Mouse (Mus musculus) A20 (cell line): Measurements from ENCODE around the gene Ncoa3.

Experiments
- DNase-seq: peaks from one replicate; pipeline ENCODE4 v3.0.0-alpha.2; 2011; ENCODE audit warnings: low read depth, low spot score

The Ncoa3 gene

DNA sequence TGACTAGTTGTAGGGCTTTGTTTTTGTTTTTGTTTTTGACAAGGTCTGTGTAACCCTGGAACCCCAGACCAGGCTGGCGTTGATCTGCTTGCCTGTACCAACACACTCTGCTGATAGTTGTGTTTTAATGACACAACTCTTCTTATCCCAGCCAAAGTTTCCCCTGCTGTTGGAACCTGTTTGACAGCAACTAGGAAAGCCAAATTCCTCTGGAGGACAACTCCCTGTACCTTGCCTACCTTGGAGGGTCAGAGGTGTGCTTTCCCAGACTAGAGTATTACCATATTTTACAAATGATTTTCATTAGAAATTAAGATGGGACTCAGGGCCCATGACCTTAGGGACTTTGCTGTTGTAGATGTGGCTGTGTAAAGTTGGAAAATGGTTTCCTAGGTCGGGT lies 9.3 kb downstream of the Ncoa3 start:
- DNase-seq = no peak

DNA sequence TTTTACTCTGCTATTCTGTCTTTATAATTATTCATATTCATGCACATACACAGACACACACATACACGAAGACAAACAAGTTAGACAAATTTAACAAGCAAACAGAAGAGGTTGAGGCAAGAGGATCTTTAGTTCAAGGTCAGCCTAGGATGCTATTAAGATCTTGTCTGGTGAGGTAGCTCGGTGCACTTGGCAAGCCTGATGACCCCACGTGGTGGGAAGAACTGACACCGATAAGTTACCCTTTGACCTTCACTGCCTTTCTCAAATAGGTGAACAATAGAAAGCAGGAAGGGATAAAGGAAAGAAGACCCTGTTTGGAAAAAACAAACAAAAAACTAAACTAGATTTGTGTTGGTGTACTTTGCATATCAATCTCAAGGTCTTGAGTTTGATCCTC lies 10.0 kb downstream of the Ncoa3 start:
- DNase-seq = no peak

DNA sequence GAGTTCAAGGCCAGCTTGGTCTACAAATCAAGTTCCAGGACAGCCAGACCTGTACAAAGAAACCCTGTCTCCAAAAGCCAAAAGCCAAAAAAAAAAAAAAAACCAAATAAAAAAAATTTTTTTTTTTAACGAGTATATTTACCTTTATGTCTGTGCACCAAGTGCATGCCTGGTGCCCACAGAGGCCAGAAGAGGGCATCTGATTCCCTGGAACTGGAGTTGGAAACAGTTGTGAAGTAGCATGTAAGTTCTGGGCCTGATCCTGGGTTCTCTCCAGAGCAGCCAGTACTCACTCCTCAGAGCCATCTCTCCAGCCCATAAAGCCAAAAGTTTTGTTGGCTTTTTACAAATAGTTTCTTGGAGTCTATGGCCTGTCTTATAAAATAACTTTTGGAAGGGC lies 10.6 kb downstream of the Ncoa3 start:
- peak; percentile 31 for DNase-seq

DNA sequence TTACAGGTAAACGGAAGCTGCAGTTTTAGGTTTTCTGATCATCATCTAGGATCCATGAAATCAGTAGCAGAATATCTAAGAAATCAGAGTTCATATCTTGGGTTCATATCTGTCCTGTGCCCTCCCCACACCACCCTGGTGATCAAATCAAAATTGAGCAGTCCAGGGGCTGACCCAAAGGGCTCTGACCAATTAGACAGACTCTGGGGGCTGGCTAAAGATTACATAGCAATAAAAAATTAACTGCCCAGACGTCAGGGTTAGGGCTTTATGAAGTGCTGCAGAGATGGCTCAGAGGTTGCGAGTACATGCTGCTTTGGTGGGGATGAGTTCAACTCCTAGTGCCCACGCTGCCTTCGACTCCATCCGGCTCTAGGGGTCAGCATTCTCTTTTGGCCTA lies 14.6 kb downstream of the Ncoa3 start:
- DNase-seq = peak; percentile 25

DNA sequence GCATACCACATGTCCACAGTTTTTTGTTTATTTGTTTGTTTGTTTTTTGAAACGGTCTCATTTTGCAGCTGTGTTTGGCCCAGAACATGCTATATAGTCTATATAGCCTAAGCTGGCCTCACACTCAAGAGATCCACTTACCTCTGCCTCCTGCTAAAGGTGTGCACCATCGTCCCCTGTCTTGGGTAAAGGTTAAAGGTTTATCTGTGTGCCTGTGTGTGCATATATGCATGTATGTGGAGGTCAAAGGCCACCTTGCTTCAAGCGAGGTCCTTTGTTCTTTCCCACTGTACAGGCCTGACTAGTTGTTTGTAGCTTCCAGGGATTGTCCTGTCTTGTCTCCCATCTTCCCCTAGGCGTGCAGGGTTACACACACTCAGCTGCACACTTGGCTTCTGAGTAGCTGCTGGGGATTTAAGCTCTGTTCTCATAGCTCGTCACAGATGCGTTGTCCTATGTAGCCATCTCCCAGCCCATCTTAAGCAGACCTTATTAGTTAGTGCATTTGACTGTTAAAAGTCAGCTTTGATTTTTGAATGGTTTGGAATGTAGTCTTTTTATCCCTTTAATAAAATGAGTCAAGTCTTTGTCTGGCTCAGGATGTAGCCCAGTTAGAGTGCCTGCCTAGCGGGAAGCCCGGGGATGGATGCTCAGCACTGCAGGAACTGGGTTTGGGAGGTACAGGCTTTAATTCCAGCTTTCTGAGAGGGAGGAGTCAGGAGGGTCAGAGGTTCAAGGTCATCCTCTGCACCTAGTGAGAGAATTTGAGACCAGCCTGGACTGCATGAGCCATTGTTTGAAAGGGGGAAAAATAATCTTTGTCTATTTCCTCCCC lies 16.3 kb downstream of the Ncoa3 start:
- peak; percentile 15 for DNase-seq

DNA sequence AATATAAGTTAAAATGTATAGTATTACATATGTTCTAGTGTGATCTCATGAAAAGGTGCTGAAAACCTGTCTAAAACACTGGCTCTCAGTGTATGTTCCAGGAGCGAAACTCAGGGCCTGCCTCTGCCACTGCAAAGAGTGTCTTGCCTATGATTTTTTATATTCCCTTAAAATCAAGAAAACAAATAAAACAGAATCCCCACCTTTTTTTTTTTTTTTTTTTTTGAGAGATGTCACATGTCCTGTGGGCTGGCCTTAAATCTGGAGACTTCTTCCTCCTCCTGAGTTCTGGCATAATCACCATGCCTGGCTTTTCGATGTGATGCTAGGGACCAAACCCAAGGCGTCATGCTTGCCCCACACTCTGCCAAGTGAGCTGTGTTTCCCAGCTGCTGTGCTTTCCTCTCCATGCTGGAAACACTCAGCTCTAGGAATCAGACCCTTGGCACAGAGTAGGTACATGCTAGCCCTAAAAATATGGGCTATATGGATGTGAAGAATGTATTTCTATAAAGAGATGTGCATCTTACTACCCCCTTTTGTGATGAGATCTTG lies 17.0 kb downstream of the Ncoa3 start:
- DNase-seq = no peak

DNA sequence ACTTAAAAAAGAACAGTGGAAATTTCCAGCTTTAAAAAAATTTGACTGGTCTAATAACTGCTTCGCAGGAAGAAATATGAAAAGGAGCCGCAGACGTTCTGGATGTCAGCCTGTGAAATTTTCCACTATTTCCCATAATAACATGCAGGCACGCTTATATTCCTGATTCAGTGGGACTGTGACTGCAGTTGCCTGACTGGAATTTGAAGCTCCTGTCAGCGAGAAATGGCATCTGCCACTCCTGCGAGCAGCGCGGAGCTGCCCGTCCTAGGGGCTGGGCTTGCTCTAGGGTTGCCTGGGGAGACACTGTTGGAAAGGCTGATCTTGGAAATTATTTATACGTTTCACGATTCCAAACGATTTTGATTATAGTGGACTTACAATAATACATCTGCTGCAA lies 17.9 kb downstream of the Ncoa3 start:
- no peak for DNase-seq

DNA sequence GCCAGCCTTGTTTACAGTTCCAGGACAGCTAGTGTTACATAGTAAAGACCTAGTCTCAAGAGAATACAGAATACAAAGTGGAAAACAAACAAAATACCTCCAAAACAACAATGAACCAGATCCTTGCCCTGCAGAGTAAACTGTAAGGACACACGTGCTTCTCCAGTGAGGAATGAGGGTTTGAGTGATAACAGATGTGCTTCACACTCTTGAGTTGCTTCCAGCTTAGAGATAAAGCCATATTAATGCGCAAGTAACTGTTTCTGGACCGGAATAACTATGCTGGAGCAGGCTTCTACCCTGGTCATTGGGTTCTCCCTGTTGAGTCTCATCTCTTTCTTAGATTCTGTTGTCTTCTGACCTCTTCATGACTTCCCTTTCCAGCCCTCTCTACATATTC lies 19.0 kb downstream of the Ncoa3 start:
- DNase-seq = peak; percentile 47

DNA sequence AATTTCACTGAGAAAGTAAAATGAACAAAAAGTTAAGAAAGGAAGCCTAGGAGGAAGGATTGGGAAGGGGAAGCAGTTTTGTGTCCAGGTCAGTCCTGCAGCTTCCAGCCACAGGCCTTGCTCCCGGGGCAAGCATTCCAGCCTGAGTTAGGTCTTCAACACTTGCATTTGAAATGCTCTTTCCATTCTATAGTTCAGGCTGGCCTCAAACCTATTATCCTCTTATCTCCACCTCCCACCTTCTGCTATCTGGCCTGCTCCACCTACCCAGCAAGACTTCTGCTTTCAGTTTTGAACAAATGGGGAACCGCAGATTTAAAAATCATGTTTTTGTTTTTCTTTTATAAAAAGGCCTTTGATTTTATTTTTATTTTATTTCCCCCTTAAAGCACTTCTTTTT lies 19.7 kb downstream of the Ncoa3 start:
- DNase-seq = peak; percentile 85

DNA sequence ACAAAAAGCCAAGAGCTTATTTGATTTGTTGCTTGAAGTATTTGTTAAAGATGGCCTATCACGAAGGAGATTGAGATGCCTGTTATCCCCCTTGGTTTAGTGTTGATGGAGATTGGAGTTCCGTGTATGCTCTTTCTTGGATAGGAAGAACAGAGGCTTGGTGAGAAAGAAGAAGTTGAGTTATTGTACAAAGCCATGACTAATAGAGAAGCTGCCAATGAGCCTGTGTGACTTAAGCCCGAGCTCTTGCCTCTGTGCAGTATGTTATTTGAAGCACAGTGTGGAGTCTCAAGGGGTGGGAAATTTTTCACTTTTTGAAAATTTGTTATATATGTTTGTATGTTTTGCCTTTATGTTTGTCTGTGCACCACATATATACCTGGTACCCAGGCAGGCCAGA lies 26.3 kb downstream of the Ncoa3 start:
- peak; percentile 56 for DNase-seq

DNA sequence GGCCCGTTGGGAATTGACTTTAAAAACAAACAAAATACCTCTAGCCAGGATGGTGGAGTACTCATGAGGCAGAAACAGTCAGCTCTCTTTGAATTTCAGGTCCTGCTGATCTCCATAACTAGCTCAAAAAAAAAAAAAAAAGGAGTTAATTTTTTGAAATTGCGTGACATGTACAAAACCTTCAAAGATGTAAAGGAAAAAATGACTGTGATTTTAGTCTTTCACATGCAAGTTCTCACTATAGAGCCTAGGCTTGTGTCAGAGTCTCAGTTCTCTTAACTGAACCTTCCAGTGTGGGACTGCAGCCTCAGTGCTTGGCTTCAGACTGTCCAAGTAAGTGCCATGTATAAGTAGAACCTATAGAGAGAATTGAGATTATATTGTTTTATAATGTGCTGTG lies 27.6 kb downstream of the Ncoa3 start:
- DNase-seq = no peak

DNA sequence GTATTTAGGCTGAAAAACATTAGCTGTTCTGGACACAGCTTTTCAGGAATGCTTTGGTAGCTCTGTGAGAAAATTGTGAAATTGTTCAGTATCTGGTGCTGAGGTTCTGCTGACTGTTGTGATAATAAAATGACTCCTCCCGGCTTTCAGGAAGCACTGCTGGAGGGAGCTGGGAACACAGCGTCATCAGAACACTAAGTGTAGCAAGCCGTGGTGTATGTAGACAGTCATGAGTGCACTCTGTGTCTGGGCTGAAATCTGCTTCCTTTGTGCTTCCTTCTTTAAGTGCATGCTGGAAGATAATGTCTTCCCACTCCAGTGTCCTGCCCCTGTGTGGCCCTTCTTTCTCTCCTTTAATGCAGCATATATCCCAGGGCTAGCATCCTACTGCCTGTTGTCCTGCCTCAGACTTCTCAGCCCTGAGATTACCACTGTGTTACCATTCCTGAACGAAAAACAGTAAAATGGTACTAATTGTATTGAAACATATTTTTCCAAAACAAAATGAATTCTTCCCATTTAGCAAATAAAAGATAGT lies 28.7 kb downstream of the Ncoa3 start:
- DNase-seq = no peak

DNA sequence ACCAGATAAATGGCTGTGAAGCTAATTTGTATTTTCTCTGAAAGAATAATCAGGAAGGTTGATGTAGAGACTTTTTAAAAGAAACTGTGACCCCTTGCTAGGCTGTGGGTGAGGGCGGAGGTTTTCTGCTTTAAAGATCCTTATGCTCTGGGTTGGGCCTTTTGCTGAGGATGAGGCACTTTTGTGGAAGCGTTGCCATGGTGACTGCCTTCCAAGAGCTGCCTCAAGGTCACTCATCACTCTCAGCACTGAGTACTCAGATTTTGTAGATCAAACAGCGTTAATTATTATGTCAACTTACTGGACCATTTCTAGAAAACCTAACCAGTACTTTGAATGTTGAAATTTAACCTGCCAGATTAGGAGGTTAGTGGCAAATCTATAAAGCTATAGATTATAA lies 29.2 kb downstream of the Ncoa3 start:
- no peak for DNase-seq

DNA sequence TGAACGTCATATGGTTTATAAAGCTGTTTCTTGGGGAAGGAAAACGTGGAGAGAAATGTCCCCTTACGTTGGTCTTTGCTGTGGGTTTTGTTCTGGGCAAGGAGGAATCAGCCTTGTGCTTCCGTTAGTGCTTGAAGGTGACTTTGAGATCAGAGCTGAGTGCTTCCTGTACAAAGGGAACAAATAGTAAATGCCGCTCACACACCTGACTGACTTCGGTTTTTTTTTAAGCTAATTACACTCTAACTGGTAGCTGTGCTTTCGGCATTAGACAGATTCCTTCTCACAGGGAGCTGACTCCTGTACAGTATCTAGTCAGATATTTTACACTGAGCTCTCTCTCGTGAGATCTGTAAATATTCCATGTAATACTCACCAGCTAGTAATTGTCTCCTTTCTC lies 29.9 kb downstream of the Ncoa3 start:
- DNase-seq = peak; percentile 83

DNA sequence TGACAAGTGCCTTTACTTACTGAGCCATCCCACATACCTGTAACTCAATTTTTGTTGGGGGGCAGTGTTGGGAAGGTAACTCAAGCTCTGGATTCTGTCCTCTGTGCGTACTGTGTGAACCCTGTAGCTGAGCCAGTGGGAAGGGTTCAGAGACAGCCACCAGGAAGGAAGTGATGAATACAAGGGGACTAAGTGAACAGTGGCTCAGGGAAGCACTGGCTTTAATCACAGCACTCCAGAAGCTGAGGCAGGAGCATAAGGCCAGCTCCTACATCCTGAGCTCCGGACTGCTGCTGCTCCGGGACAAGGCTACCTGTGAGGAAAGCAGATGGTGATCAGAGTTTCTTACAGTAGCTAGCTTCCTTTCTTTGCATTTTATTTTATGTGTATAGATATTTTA lies 31.6 kb downstream of the Ncoa3 start:
- no peak for DNase-seq

DNA sequence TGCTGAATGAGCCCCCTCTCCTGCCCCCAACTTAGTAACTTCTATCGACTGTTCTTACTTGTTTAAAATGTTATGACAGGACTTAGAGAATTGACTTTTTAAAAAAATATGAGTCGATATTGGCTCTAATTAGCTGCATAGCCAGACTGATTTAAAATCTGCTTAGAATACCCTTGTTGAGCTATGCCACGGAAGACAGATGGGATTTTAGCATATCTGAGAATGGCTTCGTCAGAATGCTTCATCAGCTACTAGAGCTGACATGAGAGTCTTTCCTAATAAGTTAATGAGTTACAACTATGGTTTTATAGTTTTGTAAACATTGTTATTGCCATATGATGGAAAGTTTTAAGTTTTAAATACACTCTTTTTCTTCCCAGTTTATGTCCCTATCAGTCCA lies 32.2 kb downstream of the Ncoa3 start:
- DNase-seq = no peak

DNA sequence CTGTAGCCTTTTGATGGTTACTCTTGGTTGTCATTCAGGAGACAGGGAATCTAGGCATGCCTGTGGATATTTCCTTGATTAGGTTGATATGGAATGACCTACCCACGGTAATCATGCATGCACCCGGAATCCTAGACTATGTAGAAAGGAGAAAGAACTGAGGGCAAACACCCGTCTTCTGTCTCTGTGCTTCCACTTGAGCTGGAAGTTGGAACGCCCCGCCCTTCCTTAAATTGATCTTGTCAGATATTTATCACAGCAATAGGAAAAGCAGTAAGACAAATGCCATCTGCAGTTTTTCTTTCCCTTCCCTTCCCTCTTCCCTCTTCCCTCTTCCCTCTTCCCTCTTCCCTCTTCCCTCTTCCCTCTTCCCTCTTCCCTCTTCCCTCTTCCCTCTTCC lies 33.5 kb downstream of the Ncoa3 start:
- no peak for DNase-seq

DNA sequence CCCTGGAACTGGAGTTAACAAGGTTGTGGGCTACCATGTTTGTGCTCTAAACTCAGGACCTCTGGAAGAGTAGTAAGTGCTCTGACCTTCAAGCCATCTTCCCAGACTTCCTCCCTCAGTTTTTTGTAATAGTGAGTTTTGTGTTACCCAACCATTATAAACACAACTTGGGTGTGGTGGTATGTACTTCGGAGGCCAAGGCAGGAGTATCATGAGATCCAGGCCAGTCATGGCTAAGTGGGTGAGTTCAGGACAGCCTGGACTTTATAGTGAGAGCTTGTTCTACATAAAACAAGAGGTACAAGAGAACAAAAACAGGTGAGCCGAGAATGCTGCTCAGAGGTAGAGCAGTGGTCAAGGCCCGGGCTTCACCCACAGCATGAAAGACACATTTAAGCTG lies 35.4 kb downstream of the Ncoa3 start:
- peak; percentile 35 for DNase-seq

DNA sequence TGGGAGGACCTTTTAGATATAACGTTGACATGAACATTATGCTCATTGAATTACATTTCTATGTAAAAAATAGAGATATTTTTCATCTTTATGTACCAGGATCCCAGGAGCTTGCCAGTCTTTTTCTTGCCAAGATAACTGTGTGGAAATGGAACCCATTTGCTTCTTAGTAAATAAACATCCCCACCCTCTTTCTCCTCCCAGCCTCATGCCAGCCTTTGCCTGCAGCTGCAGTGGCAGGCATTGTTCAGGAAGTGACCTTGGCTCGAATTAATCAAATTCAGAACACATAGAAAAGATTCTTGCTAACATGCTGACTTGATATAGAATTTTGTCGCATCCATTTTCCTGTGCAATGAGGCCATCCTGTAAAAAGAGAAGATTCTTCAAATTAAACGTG lies 36.8 kb downstream of the Ncoa3 start:
- peak; percentile 54 for DNase-seq

DNA sequence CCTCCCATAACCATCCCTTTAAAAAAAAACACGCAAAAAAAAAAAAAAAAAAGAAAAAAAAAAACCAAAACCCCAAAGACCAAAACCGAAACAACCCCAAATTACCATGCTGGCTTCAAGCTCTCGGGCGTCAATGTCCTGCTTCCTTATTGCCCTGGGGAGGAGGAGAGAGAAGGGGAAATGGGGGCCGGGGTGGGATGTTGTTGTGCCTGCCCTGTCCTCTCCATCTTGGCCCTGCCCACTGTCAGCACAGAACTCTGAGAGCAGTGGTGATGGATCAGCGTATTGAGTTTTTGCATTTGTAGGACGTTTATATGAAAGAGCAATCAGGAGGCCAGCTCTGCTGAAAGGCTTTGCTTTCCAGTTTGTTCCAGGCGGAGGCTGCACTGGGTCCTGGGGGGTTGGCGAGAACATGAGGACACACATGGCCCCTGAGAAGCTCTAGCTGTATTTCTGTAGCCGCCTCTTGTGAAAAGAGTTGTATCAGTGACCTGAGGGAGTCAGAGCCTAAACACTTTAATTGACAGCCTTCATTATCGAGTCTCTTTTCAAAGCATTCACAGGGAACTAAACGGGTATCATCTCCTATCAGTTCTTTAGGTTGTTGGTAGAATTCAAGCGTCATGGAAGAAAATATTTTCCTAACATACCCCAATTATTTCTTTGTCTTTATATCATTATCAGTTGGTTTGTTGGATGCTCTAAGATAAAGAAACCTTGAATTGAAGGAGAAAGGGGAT lies 38.0 kb downstream of the Ncoa3 start:
- DNase-seq = peak; percentile 71

DNA sequence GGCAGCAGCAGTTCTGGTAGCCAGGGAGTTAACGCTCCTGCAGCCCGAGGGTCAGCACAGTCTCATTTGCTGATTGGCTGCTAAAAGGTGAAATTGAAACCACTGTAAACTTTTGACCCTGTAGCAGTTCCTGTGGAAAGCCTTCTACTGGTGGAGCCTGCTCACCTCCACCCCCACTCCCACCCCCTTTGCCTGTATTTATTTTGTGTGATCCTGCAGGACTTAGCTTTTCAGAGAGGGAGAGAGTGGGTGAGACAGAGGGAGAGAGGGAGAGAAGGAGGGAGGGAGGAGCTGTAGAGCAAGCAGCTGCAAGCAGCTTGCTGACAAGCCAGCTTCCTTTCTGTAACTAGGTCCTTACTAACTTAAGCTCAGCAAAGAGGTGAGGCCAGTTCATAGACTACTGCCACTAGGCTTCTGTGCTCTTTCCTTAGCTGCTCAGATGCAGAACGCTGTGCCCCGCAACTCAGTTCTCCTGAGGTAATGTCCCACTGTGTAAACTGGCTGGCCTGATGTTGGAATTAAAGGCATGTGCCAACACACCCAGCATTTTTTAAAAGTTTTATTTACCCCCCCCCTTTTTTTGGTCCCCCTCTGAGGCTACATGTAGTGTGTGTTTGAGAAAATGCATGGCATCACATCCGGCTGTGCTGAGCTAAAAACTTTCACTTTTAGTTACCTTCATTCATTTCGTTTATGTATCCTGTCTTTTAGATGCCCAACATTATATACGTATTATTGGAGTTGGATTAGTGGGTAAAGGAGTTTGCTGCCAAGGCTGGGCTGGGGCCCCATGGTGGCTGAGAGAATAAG lies 38.9 kb downstream of the Ncoa3 start:
- DNase-seq = peak; percentile 92

DNA sequence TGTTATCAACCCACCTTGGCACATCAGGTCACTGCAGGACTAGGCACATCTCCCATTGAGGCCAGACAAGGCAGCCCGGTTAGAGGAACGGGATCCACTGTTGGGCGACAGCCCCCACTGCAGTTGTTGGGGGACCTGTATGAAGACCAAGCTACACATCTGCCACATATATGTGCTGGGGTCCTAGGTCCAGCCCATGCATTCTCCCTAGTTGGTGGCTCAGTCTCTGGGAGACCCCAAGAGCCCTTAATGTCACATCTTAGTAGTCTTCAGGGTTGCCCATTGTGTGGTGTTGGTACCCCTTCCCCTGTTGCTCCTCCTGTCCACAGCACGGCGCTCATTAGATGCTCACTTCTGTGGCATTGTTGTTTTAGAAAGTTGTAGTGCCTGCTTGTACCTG lies 40.2 kb downstream of the Ncoa3 start:
- DNase-seq = peak; percentile 27
